Mouse (Mus musculus) megakaryocyte, embryonic 14.5 days (primary cell): ENCODE data around the gene Alyref. TPM values are rescaled to one million over a fixed set of nuclear protein-coding genes. Genes with fewer than 3 reads are reported as not detected.

ENCODE experiments used
- H3K27me3 ChIP-seq: replicated peaks from 2 replicates; pipeline ENCODE3; 2012; ENCODE audit warnings: inconsistent platforms
- H3K36me3 ChIP-seq: replicated peaks from 2 replicates; pipeline ENCODE3; 2012; ENCODE audit warnings: low read length, inconsistent platforms, mixed read lengths
- H3K4me1 ChIP-seq: 2 replicates; pipeline ENCODE4 v1.6.1; 2012; ENCODE audit warnings: inconsistent platforms
- H3K4me3 ChIP-seq: replicated peaks from 2 replicates; pipeline ENCODE3; 2012; ENCODE audit warnings: moderate library complexity, mild to moderate bottlenecking, inconsistent platforms
- H3K9me3 ChIP-seq: 2 replicates; pipeline ENCODE4 v1.6.1; 2012; ENCODE audit warnings: inconsistent platforms
- FLI1 ChIP-seq: IDR thresholded peaks from 2 replicates; pipeline ENCODE4 v1.6.1; 2012; ENCODE audit warnings: low read length, inconsistent platforms, mixed read lengths
- GATA1 ChIP-seq: IDR thresholded peaks from 3 replicates; pipeline ENCODE4 v1.6.1; 2012; ENCODE audit warnings: mixed read lengths, low read length, inconsistent platforms, borderline replicate concordance
- polyA plus RNA-seq: library from polyadenylated mRNA; stranded (reverse); fragments of >175 nt; gene quantifications from 2 replicates; pipeline ENCODE4 v1.2.3, GENCODE M21; 2012; ENCODE audit warnings: low replicate concordance; ENCODE audit not compliant: insufficient read depth

Gene Alyref
- polyA plus RNA-seq, 1 experiment, result 253 TPM

- no peak for TF ChIP-seq GATA1
- no peak for TF ChIP-seq FLI1
- Histone ChIP-seq H3K9me3 (peaks cover 8% of the 10 kb centered on the region), H3K4me1 (peaks cover 42% of the 10 kb centered on the region), H3K27me3 (no peaks in the 10 kb centered on the region), H3K4me3 (peak overlapping the region; percentile 62), H3K36me3 (peaks cover 17% of the 10 kb centered on the region)
Measured at GRCm38 (mm10) chr11:120555260-120555659, 42.9 kb downstream of the Alyref start.

- Histone ChIP-seq H3K4me3 (peak overlapping the region; percentile 8), H3K4me1 (peaks cover 46% of the 10 kb centered on the region), H3K27me3 (no peaks in the 10 kb centered on the region), H3K36me3 (peaks cover 13% of the 10 kb centered on the region), H3K9me3 (peaks cover 8% of the 10 kb centered on the region)
- TF ChIP-seq FLI1 (no peak), GATA1 (no peak)
Measured at GRCm38 (mm10) chr11:120554834-120555233, 43.3 kb downstream of the Alyref start.

- Histone ChIP-seq H3K9me3 (peaks cover 6% of the 10 kb centered on the region), H3K4me3 (no peak overlapping the region), H3K4me1 (peaks cover 61% of the 10 kb centered on the region), H3K27me3 (no peaks in the 10 kb centered on the region), H3K36me3 (peaks cover 2% of the 10 kb centered on the region)
- TF ChIP-seq FLI1 (no peak), GATA1 (no peak)
Measured at GRCm38 (mm10) chr11:120552736-120553135, 45.4 kb downstream of the Alyref start.

- Histone ChIP-seq H3K27me3 (no peaks in the 10 kb centered on the region), H3K9me3 (no peaks in the 10 kb centered on the region), H3K4me1 (peaks cover 79% of the 10 kb centered on the region), H3K4me3 (peak within 1 kb of the TSS; percentile 99), H3K36me3 (peaks cover 13% of the 10 kb centered on the region)
- no peak for TF ChIP-seq GATA1
- TF ChIP-seq FLI1, result no peak
Measured at GRCm38 (mm10) chr11:120550810-120551440, 47.2 kb downstream of the Alyref start, which contains the start of gene Ppp1r27. Gene Ppp1r27 (minus strand): TSS chr11:120551132.

GRCm38 (mm10) chr11:120549986-120550809 is 48.0 kb downstream of the Alyref start:
- Histone ChIP-seq H3K36me3 (peaks cover 20% of the 10 kb centered on the region), H3K4me1 (peaks cover 79% of the 10 kb centered on the region), H3K4me3 (peak overlapping the region; percentile 99), H3K9me3 (no peaks in the 10 kb centered on the region), H3K27me3 (no peaks in the 10 kb centered on the region)
- no peak for TF ChIP-seq FLI1
- no peak for TF ChIP-seq GATA1

- Histone ChIP-seq H3K36me3 (peaks cover 28% of the 10 kb centered on the region), H3K27me3 (no peaks in the 10 kb centered on the region), H3K4me3 (peak within 1 kb of the TSS; percentile 99), H3K9me3 (no peaks in the 10 kb centered on the region), H3K4me1 (peaks cover 79% of the 10 kb centered on the region)
- TF ChIP-seq GATA1 (no peak), FLI1 (no peak; the same call in 1 of the 2 replicates)
Measured at GRCm38 (mm10) chr11:120549168-120549945, 48.8 kb downstream of the Alyref start, which contains the start of gene Mcrip1. Gene Mcrip1 (minus strand): TSS chr11:120549727.

GRCm38 (mm10) chr11:120548786-120549167 is 49.4 kb downstream of the Alyref start:
- H3K4me1 ChIP-seq, result peaks cover 80% of the 10 kb centered on the region
- no peaks in the 10 kb centered on the region for H3K27me3 ChIP-seq
- H3K4me3 ChIP-seq, result peak overlapping the region; percentile 99
- H3K36me3 ChIP-seq, result peaks cover 34% of the 10 kb centered on the region
- TF ChIP-seq GATA1, result no peak
- no peak for TF ChIP-seq FLI1
- no peaks in the 10 kb centered on the region for H3K9me3 ChIP-seq

GRCm38 (mm10) chr11:120548214-120548613 is 50.0 kb downstream of the Alyref start:
- TF ChIP-seq GATA1 (no peak), FLI1 (no peak)
- peaks cover 83% of the 10 kb centered on the region for H3K4me1 ChIP-seq
- H3K36me3 ChIP-seq, result peaks cover 40% of the 10 kb centered on the region
- H3K27me3 ChIP-seq, result no peaks in the 10 kb centered on the region
- no peaks in the 10 kb centered on the region for H3K9me3 ChIP-seq
- peak overlapping the region; percentile 99 for H3K4me3 ChIP-seq

GRCm38 (mm10) chr11:120547469-120547868 is 50.7 kb downstream of the Alyref start:
- H3K4me3 ChIP-seq, result peak overlapping the region; percentile 99
- peaks cover 47% of the 10 kb centered on the region for H3K36me3 ChIP-seq

More at GRCm38 (mm10) chr11:120547469-120547868, 50.7 kb downstream of the Alyref start:
- peaks cover 84% of the 10 kb centered on the region for H3K4me1 ChIP-seq
- no peaks in the 10 kb centered on the region for H3K9me3 ChIP-seq
- H3K27me3 ChIP-seq, result no peaks in the 10 kb centered on the region
- no peak for TF ChIP-seq FLI1
- no peak for TF ChIP-seq GATA1
